Comparison of ENCODE assay signal across 8 mouse cellular contexts in the genomic region with DNA sequence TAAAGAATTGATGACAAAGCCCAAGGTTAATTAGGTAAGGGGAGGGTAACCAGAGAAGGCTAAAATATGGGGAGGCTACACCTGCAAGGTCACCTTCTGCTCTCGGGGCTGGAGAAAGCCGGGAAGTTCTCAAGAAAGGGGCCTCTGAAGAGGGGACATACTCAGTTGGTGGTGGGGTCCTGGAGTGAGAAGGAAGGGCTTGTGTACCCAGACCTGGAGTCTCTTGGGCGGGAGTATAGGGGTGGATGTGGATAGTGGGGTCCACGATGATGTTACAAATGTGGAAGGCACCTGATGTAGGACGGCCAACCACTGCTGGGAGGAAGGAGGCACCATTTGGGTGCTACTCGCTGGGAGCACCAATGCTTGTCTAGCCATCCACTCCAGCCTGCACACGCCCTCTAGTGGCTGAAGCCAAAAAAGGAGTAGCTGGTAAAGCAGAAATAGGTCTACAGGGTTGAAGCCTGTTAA. TPM values are rescaled to one million over a fixed set of nuclear protein-coding genes. Genes with fewer than 3 reads are reported as not detected.
A peak's percentile ranks its signal among the peaks of the same experiment; 100 is the strongest.
DNase-seq lines count a peak whose midpoint lies in the region; ATAC-seq and TF ChIP-seq lines count a peak whose summit lies in the region.

No protein-coding gene starts in this region.

- no peak overlapping the region for H3K4me2 ChIP-seq in embryonic facial prominence, embryonic 11.5 days (ENCODE audit: low read depth, low read length)
- no peak overlapping the region for H3K4me2 ChIP-seq in intestine, postnatal 0 days (replicated peaks; ENCODE audit: low read depth)
- no peak overlapping the region; the same call in 1 of the 2 replicates for H3K4me2 ChIP-seq in midbrain, embryonic 13.5 days (replicated peaks)

- H3K9ac ChIP-seq in embryonic facial prominence, embryonic 11.5 days (replicated peaks; ENCODE audit: low read length), result no peak overlapping the region
- H3K9ac ChIP-seq in intestine, postnatal 0 days (ENCODE audit: low read depth, low read length), result no peak overlapping the region
- H3K9ac ChIP-seq in midbrain, embryonic 13.5 days (replicated peaks), result no peak overlapping the region

- DNase-seq in A20 (ENCODE audit: low read depth, low spot score), result peak; percentile 64
- DNase-seq in adrenal gland, postnatal 10 days, result peak; percentile 80
- peak; percentile 79 for DNase-seq in embryonic facial prominence, embryonic 11.5 days (ENCODE audit: low spot score)
- peak; percentile 96 for DNase-seq in heart, adult 11 months
- peak; percentile 82 to 83 for DNase-seq in left cerebral cortex, postnatal 14 days (ENCODE audit: low spot score in 2 of 2)

- H3K4me1 ChIP-seq in embryonic facial prominence, embryonic 11.5 days (ENCODE audit: control insufficient read depth, insufficient read depth, low read length), result peaks cover 4% of the 10 kb centered on the region; the same call in 1 of the 2 replicates
- H3K4me1 ChIP-seq in intestine, postnatal 0 days (replicated peaks; ENCODE audit: control insufficient read depth, insufficient read depth, low read length), result no peaks in the 10 kb centered on the region
- H3K4me1 ChIP-seq in midbrain, embryonic 13.5 days (replicated peaks), result peaks cover 14% of the 10 kb centered on the region
- H3K4me1 ChIP-seq in small intestine, adult 2 months (ENCODE audit: control insufficient read depth, insufficient read depth, insufficient read length, low read length), result peaks cover 5% of the 10 kb centered on the region; the same call in 1 of the 2 replicates

- H3K36me3 ChIP-seq in embryonic facial prominence, embryonic 11.5 days (replicated peaks; ENCODE audit: control insufficient read depth, insufficient read depth, low read depth, low read length), result no peaks in the 10 kb centered on the region
- no peaks in the 10 kb centered on the region for H3K36me3 ChIP-seq in intestine, postnatal 0 days (ENCODE audit: control insufficient read depth, insufficient read depth)
- H3K36me3 ChIP-seq in midbrain, embryonic 13.5 days, result no peaks in the 10 kb centered on the region
- H3K36me3 ChIP-seq in small intestine, adult 2 months (ENCODE audit: control insufficient read depth, insufficient read depth, low read length), result no peaks in the 10 kb centered on the region

- peak; percentile 94 for TF ChIP-seq CTCF in intestine, postnatal 0 days (IDR thresholded peaks at IDR 0.05; ENCODE audit: low read depth)
- TF ChIP-seq CTCF in small intestine, adult 2 months (IDR thresholded peaks at IDR 0.05; ENCODE audit: extremely low read depth, insufficient read length, insufficient replicate concordance, low read depth, low read length), result peak; percentile 77; the same call in 1 of the 2 replicates

- H3K27me3 ChIP-seq in embryonic facial prominence, embryonic 11.5 days (ENCODE audit: control insufficient read depth, insufficient read depth, low read length), result no peaks in the 10 kb centered on the region
- no peaks in the 10 kb centered on the region for H3K27me3 ChIP-seq in intestine, postnatal 0 days (replicated peaks; ENCODE audit: control insufficient read depth, insufficient read depth, low read length)
- H3K27me3 ChIP-seq in midbrain, embryonic 13.5 days, result 0 out of 2 replicates have a peak, but pooled peaks cover 4% of the 10 kb centered on the region
- no peaks in the 10 kb centered on the region for H3K27me3 ChIP-seq in small intestine, adult 2 months (ENCODE audit: control insufficient read depth, insufficient read depth, low read length)

- intact Hi-C loops in left cerebral cortex, postnatal 14 days (cut with DNase I), result loop anchor here (1.0 to 5.0 kb wide), 2 partner anchors 102 to 242 kb away; a partner anchor contains a TSS

- WGBS in embryonic facial prominence, embryonic 11.5 days, result 29% methylated on average over 7 of the region's 7 CpGs
- 25% methylated on average over 7 of the region's 7 CpGs for WGBS in intestine, postnatal 0 days
- WGBS in midbrain, embryonic 13.5 days, result 18% methylated on average over 7 of the region's 7 CpGs
- 29% methylated on average over 7 of the region's 7 CpGs for WGBS in small intestine, adult 2 months

- no peaks in the 10 kb centered on the region for H3K9me3 ChIP-seq in embryonic facial prominence, embryonic 11.5 days (replicated peaks; ENCODE audit: control insufficient read depth, low read length)
- H3K9me3 ChIP-seq in intestine, postnatal 0 days (ENCODE audit: control insufficient read depth), result no peaks in the 10 kb centered on the region
- H3K9me3 ChIP-seq in midbrain, embryonic 13.5 days, result no peaks in the 10 kb centered on the region

- TF ChIP-seq POLR2A in small intestine, adult 2 months (IDR thresholded peaks at IDR 0.05; ENCODE audit: low read depth, low read length), result no peak

- no peak overlapping the region for H3K27ac ChIP-seq in embryonic facial prominence, embryonic 11.5 days (replicated peaks; ENCODE audit: low read depth, low read length)
- no peak overlapping the region for H3K27ac ChIP-seq in intestine, postnatal 0 days (ENCODE audit: low read depth, low read length)
- 0 out of 2 replicates have a peak overlapping the region, but pooled peaks have one; percentile 40 for H3K27ac ChIP-seq in midbrain, embryonic 13.5 days
- H3K27ac ChIP-seq in small intestine, adult 2 months (ENCODE audit: insufficient read depth, low read depth, low read length), result no peak overlapping the region

- peak; percentile 53 for ATAC-seq in embryonic facial prominence, embryonic 11.5 days (replicated peaks; ENCODE audit: insufficient number of reproducible peaks, low FRiP score, low TSS enrichment, low read depth)
- no peak for ATAC-seq in intestine, postnatal 0 days
- ATAC-seq in midbrain, embryonic 13.5 days, result peak; percentile 85

- H3K4me3 ChIP-seq in embryonic facial prominence, embryonic 11.5 days (ENCODE audit: low read depth, low read length), result no peak overlapping the region
- H3K4me3 ChIP-seq in intestine, postnatal 0 days (ENCODE audit: low read depth, low read length), result no peak overlapping the region
- no peak overlapping the region for H3K4me3 ChIP-seq in midbrain, embryonic 13.5 days (replicated peaks)
- no peak overlapping the region for H3K4me3 ChIP-seq in small intestine, adult 2 months (ENCODE audit: low read depth, low read length)

RNA-seq across cellular contexts. Expression of a gene that starts 5.9 kb away (rescaled TPM):
- not detected for total RNA-seq in adrenal gland, postnatal 10 days (2021)
- polyA plus RNA-seq in embryonic facial prominence, embryonic 11.5 days (2014; fragmentation: Nextera tagmentation; extraction: Ambion mirVana), result not detected in 2 replicates
- polyA plus RNA-seq in intestine, postnatal 0 days (2015; fragmentation: Nextera tagmentation; extraction: Ambion mirVana), result not detected in 2 replicates
- not detected for total RNA-seq in left cerebral cortex, postnatal 14 days (2021)
- not detected in 2 replicates for polyA plus RNA-seq in midbrain, embryonic 13.5 days (2015; fragmentation: Nextera tagmentation; extraction: Ambion mirVana)
- polyA plus RNA-seq in small intestine, adult 2 months (2012; rRNA removed), result not detected in 2 replicates

RNA-seq across cellular contexts. Expression of a gene that starts 34.4 kb away (rescaled TPM):
- under 1 TPM; 0.75 to 0.85 TPM for total RNA-seq in adrenal gland, postnatal 10 days (2021)
- 6.6 and 6.7 TPM in 2 replicates for polyA plus RNA-seq in embryonic facial prominence, embryonic 11.5 days (2014; fragmentation: Nextera tagmentation; extraction: Ambion mirVana)
- polyA plus RNA-seq in intestine, postnatal 0 days (2015; fragmentation: Nextera tagmentation; extraction: Ambion mirVana), result 0.27 and 0.50 TPM in 2 replicates
- total RNA-seq in left cerebral cortex, postnatal 14 days (2021), result 10 to 100 TPM; 13.6 to 14.3 TPM
- polyA plus RNA-seq in midbrain, embryonic 13.5 days (2015; fragmentation: Nextera tagmentation; extraction: Ambion mirVana), result 18.2 and 19.1 TPM in 2 replicates
- polyA plus RNA-seq in small intestine, adult 2 months (2012; rRNA removed), result 0.01 TPM in 1 of 2 replicates, not detected in the other

RNA-seq across cellular contexts. Expression of a gene that starts 34.4 kb away (rescaled TPM):
- 10 to 100 TPM; 12.3 to 16.3 TPM for total RNA-seq in adrenal gland, postnatal 10 days (2021)
- 26.3 and 28.5 TPM in 2 replicates for polyA plus RNA-seq in embryonic facial prominence, embryonic 11.5 days (2014; fragmentation: Nextera tagmentation; extraction: Ambion mirVana)
- polyA plus RNA-seq in intestine, postnatal 0 days (2015; fragmentation: Nextera tagmentation; extraction: Ambion mirVana), result 6.5 and 6.6 TPM in 2 replicates
- total RNA-seq in left cerebral cortex, postnatal 14 days (2021), result 10 to 100 TPM; 10.6 to 11.1 TPM
- polyA plus RNA-seq in midbrain, embryonic 13.5 days (2015; fragmentation: Nextera tagmentation; extraction: Ambion mirVana), result 17.8 and 19.5 TPM in 2 replicates
- polyA plus RNA-seq in small intestine, adult 2 months (2012; rRNA removed), result 0.30 and 0.41 TPM in 2 replicates

RNA-seq across cellular contexts. Expression of a gene that starts 46.1 kb away (rescaled TPM):
- under 1 TPM in 1 of 2 experiments, not detected in 1; 0.79 TPM for total RNA-seq in adrenal gland, postnatal 10 days (2021)
- polyA plus RNA-seq in embryonic facial prominence, embryonic 11.5 days (2014; fragmentation: Nextera tagmentation; extraction: Ambion mirVana), result 0.49 and 0.74 TPM in 2 replicates
- 0.27 and 0.31 TPM in 2 replicates for polyA plus RNA-seq in intestine, postnatal 0 days (2015; fragmentation: Nextera tagmentation; extraction: Ambion mirVana)
- under 1 TPM; 0.59 to 0.64 TPM for total RNA-seq in left cerebral cortex, postnatal 14 days (2021)
- 1.4 and 2.1 TPM in 2 replicates for polyA plus RNA-seq in midbrain, embryonic 13.5 days (2015; fragmentation: Nextera tagmentation; extraction: Ambion mirVana)
- 0.13 TPM in 1 of 2 replicates, not detected in the other for polyA plus RNA-seq in small intestine, adult 2 months (2012; rRNA removed)

RNA-seq across cellular contexts. Expression of a gene that starts 46.2 kb away (rescaled TPM):
- 1 to 10 TPM; 3.3 to 5.0 TPM for total RNA-seq in adrenal gland, postnatal 10 days (2021)
- polyA plus RNA-seq in embryonic facial prominence, embryonic 11.5 days (2014; fragmentation: Nextera tagmentation; extraction: Ambion mirVana), result 30.2 and 32.3 TPM in 2 replicates
- 4.2 and 4.9 TPM in 2 replicates for polyA plus RNA-seq in intestine, postnatal 0 days (2015; fragmentation: Nextera tagmentation; extraction: Ambion mirVana)
- 1 to 10 TPM; 7.3 to 8.8 TPM for total RNA-seq in left cerebral cortex, postnatal 14 days (2021)
- polyA plus RNA-seq in midbrain, embryonic 13.5 days (2015; fragmentation: Nextera tagmentation; extraction: Ambion mirVana), result 19.8 and 21.1 TPM in 2 replicates
- polyA plus RNA-seq in small intestine, adult 2 months (2012; rRNA removed), result 0.13 and 0.34 TPM in 2 replicates
